Mouse (Mus musculus) left cerebral cortex, postnatal 25 days (tissue): ENCODE measurements around the gene Ppp2r3a. TPM values are rescaled to one million over a fixed set of nuclear protein-coding genes. Genes with fewer than 3 reads are reported as not detected.

Experiments used
- DNase-seq, 2 experiments: peaks; one replicate each; pipeline ENCODE4 v3.0.0; 2022; ENCODE audit warnings: low spot score in 2 of 2, mixed read lengths in 1 of 2
- intact Hi-C: fragments of 180-260 bp; cut with DNase I; formaldehyde crosslinking; loops from one replicate; pipeline ENCODE4 v1.15.1; 2025
- total RNA-seq, 2 experiments: library from RNA; stranded (reverse); gene quantifications; 2 replicates each; pipeline ENCODE4 v1.2.3; 2021

Ppp2r3a gene
- total RNA-seq, 2 experiments from 2014 or later, result 17.4 to 19.5 TPM

GRCm38 (mm10) chr9:101083728-101084127 lies 167.9 kb downstream of the Ppp2r3a start:
- intact Hi-C loops, result no loop called here
- peak in 1 of 2 experiments; percentile 80 for DNase-seq

GRCm38 (mm10) chr9:101080046-101080685 lies 171.4 kb downstream of the Ppp2r3a start:
- intact Hi-C loops, result no loop called here
- no peak for DNase-seq

GRCm38 (mm10) chr9:101078579-101078978 lies 173.0 kb downstream of the Ppp2r3a start:
- intact Hi-C loops, result loop anchor here (5.0 to 10.0 kb wide), 2 partner anchors 79 to 176 kb away; partner anchors contain the start of gene Ppp2r3a
- DNase-seq, result no peak

GRCm38 (mm10) chr9:101077486-101077885 lies 174.1 kb downstream of the Ppp2r3a start:
- intact Hi-C loops, result loop anchor here (5.0 to 10.0 kb wide), 2 partner anchors 80 to 177 kb away; partner anchors contain the start of gene Ppp2r3a

GRCm38 (mm10) chr9:101076095-101076875 lies 175.3 kb downstream of the Ppp2r3a start:
- peak in 1 of 2 experiments; percentile 28 for DNase-seq
- intact Hi-C loops, result loop anchor here (5.0 to 10.0 kb wide), 2 partner anchors 81 to 179 kb away; partner anchors contain the start of gene Ppp2r3a

More at GRCm38 (mm10) chr9:101077486-101077885, 174.1 kb downstream of the Ppp2r3a start:
- no peak for DNase-seq

- no peak for DNase-seq
- intact Hi-C loops, result loop anchor here (5.0 to 10.0 kb wide), 2 partner anchors 82 to 179 kb away; partner anchors contain the start of gene Ppp2r3a
These were observed 175.9 kb downstream of the Ppp2r3a start for GRCm38 (mm10) chr9:101075694-101076093.

- intact Hi-C loops, result loop anchor here (5.0 to 10.0 kb wide), 2 partner anchors 82 to 180 kb away; partner anchors contain the start of gene Ppp2r3a
- no peak for DNase-seq
These were observed 176.5 kb downstream of the Ppp2r3a start for GRCm38 (mm10) chr9:101075091-101075581.

GRCm38 (mm10) chr9:101074332-101075021 lies 177.1 kb downstream of the Ppp2r3a start:
- DNase-seq, result peak; percentile 84 to 86
- intact Hi-C loops, result loop anchor here (5.0 to 10.0 kb wide), 2 partner anchors 83 to 180 kb away; partner anchors contain the start of gene Ppp2r3a

- DNase-seq, result no peak
- intact Hi-C loops, result loop anchor here (1.0 to 10.0 kb wide), 3 partner anchors 40 to 431 kb away; partner anchors contain the start of genes Pccb and Ppp2r3a
These were observed 177.6 kb downstream of the Ppp2r3a start, which contains the start of gene Msl2 for GRCm38 (mm10) chr9:101073987-101074331. Msl2 (plus strand) TSS chr9:101074101.

GRCm38 (mm10) chr9:101073041-101073986 lies 178.3 kb downstream of the Ppp2r3a start:
- intact Hi-C loops, result loop anchor here (1.0 to 10.0 kb wide), 3 partner anchors 39 to 431 kb away; partner anchors contain the start of genes Pccb and Ppp2r3a
- peak; percentile 99 for DNase-seq

GRCm38 (mm10) chr9:101072506-101072905 lies 179.1 kb downstream of the Ppp2r3a start:
- peak in 1 of 2 experiments; percentile 10 for DNase-seq
- intact Hi-C loops, result loop anchor here (2.0 to 10.0 kb wide), 2 partner anchors 182 to 430 kb away; partner anchors contain the start of gene Ppp2r3a

GRCm38 (mm10) chr9:101069781-101070180 lies 181.8 kb downstream of the Ppp2r3a start:
- no peak for DNase-seq
- intact Hi-C loops, result loop anchor here (10.0 kb wide), 1 partner anchor 185 kb away; the partner anchor contains the start of gene Ppp2r3a

GRCm38 (mm10) chr9:101065076-101065602 lies 186.5 kb downstream of the Ppp2r3a start:
- intact Hi-C loops, result no loop called here
- DNase-seq, result peak in 1 of 2 experiments; percentile 69

- no peak for DNase-seq
- intact Hi-C loops, result no loop called here
These were observed 189.3 kb downstream of the Ppp2r3a start for GRCm38 (mm10) chr9:101062253-101062780.

GRCm38 (mm10) chr9:101061035-101061434 lies 190.6 kb downstream of the Ppp2r3a start:
- intact Hi-C loops, result no loop called here
- no peak for DNase-seq

- intact Hi-C loops, result no loop called here
- no peak for DNase-seq
These were observed 194.4 kb downstream of the Ppp2r3a start for GRCm38 (mm10) chr9:101057156-101057555.
